Comparison of ENCODE assay signal across 8 mouse cellular contexts in the genomic region with DNA sequence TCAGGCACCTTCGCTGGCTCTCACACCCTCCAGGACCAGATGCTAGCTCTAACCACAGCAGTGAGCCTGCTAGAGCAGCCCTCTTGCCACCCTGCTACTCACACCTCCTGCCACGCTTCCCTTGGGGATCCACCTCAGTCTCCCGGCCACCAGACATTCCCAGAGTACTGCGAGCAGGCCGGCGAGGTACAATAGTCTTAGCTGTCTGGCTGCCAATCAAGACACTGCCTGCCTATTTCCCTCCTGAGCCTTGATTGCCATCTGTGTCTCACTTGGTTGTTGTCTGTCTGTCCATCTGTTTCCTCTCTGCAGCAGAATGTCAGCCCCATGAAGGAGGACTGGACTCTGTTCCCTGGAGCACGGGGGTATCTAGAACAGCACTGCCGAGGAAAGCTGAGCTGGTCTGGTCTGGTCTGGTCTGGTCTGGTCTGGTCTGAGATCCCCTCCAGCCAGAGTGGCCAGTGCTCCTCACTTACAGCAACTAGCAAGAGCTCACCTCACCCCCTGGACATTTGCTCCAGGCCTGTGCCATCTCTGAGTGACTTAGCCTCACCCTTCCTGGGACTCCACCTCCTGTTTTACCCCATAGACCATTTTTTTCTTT. TPM values are rescaled to one million over a fixed set of nuclear protein-coding genes. Genes with fewer than 3 reads are reported as not detected.
DNase-seq lines count a peak whose midpoint lies in the region; ATAC-seq lines count a peak whose summit lies in the region.

No protein-coding gene starts in this region.

- H3K9ac ChIP-seq in kidney, embryonic 14.5 days (ENCODE audit: low read depth, low read length): no peak overlapping the region
- H3K9ac ChIP-seq in midbrain, embryonic 16.5 days (ENCODE audit: low read depth, low read length): 0 out of 2 replicates have a peak overlapping the region, but pooled peaks have one; percentile 10

- peaks cover 5% of the 10 kb centered on the region; the same call in 1 of the 2 replicates for H3K36me3 ChIP-seq in kidney, embryonic 14.5 days (ENCODE audit: control insufficient read depth, insufficient read depth, low read length)
- peaks cover 36% of the 10 kb centered on the region for H3K36me3 ChIP-seq in embryonic facial prominence, embryonic 10.5 days (replicated peaks)
- 0 out of 2 replicates have a peak, but pooled peaks cover 4% of the 10 kb centered on the region for H3K36me3 ChIP-seq in midbrain, embryonic 16.5 days (ENCODE audit: control insufficient read depth, insufficient read depth, low read length)

- H3K4me2 ChIP-seq in kidney, embryonic 14.5 days (replicated peaks; ENCODE audit: low read depth, low read length): no peak overlapping the region
- H3K4me2 ChIP-seq in midbrain, embryonic 16.5 days (ENCODE audit: low read length): no peak overlapping the region

- H3K9me3 ChIP-seq in kidney, embryonic 14.5 days (ENCODE audit: control insufficient read depth, low read length): no peaks in the 10 kb centered on the region
- no peaks in the 10 kb centered on the region for H3K9me3 ChIP-seq in embryonic facial prominence, embryonic 10.5 days
- no peaks in the 10 kb centered on the region for H3K9me3 ChIP-seq in midbrain, embryonic 16.5 days (replicated peaks; ENCODE audit: control insufficient read depth, low read length, poor library complexity, severe bottlenecking)

- WGBS in kidney, embryonic 14.5 days: 74% methylated on average over 8 of the region's 8 CpGs
- 69% methylated on average over 8 of the region's 8 CpGs for WGBS in embryonic facial prominence, embryonic 10.5 days
- WGBS in midbrain, embryonic 16.5 days: 45% methylated on average over 8 of the region's 8 CpGs

- peak; percentile 24 to 43 for DNase-seq in kidney, postnatal 36 days
- DNase-seq in embryonic facial prominence, embryonic 10.5 days (ENCODE audit: low spot score): no peak
- DNase-seq in layer of hippocampus, adult 9-10 months (ENCODE audit: low spot score): peak; percentile 64
- DNase-seq in adrenal gland, postnatal 10 days: no peak
- no peak for DNase-seq in testis, postnatal 10 days (ENCODE audit: low spot score)

- no peak for ATAC-seq in kidney, embryonic 14.5 days (ENCODE audit: low FRiP score, low TSS enrichment)
- no peak for ATAC-seq in midbrain, embryonic 16.5 days
- ATAC-seq in CD4-positive, CD25-positive, alpha-beta regulatory T cell, adult 4 months: no peak

- H3K27ac ChIP-seq in kidney, embryonic 14.5 days (ENCODE audit: low read depth, low read length): no peak overlapping the region
- H3K27ac ChIP-seq in embryonic facial prominence, embryonic 10.5 days (replicated peaks): peak overlapping the region; percentile 70
- H3K27ac ChIP-seq in midbrain, embryonic 16.5 days (ENCODE audit: low read length): peak overlapping the region; percentile 42; the same call in 1 of the 2 replicates

- H3K27me3 ChIP-seq in kidney, embryonic 14.5 days (ENCODE audit: control insufficient read depth, insufficient read depth, low read length): peaks cover 8% of the 10 kb centered on the region; the same call in 1 of the 2 replicates
- no peaks in the 10 kb centered on the region for H3K27me3 ChIP-seq in embryonic facial prominence, embryonic 10.5 days (replicated peaks; ENCODE audit: low read depth, poor library complexity, severe bottlenecking)
- no peaks in the 10 kb centered on the region for H3K27me3 ChIP-seq in midbrain, embryonic 16.5 days (ENCODE audit: control insufficient read depth, insufficient read depth, low read depth, low read length)

- no peak overlapping the region for H3K4me3 ChIP-seq in kidney, embryonic 14.5 days (ENCODE audit: low read length)
- no peak overlapping the region for H3K4me3 ChIP-seq in embryonic facial prominence, embryonic 10.5 days
- no peak overlapping the region for H3K4me3 ChIP-seq in midbrain, embryonic 16.5 days (ENCODE audit: low read depth, low read length)

- 0 out of 2 replicates have a peak, but pooled peaks cover 3% of the 10 kb centered on the region for H3K4me1 ChIP-seq in kidney, embryonic 14.5 days (ENCODE audit: control insufficient read depth, insufficient read depth, low read length)
- H3K4me1 ChIP-seq in embryonic facial prominence, embryonic 10.5 days: peaks cover 23% of the 10 kb centered on the region
- peaks cover 5% of the 10 kb centered on the region for H3K4me1 ChIP-seq in midbrain, embryonic 16.5 days (ENCODE audit: control insufficient read depth, insufficient read depth, low read length)

RNA-seq across cellular contexts. Expression of a gene that starts 38.8 kb away (rescaled TPM):
- 4.5 and 5.5 TPM in 2 replicates for polyA plus RNA-seq in kidney, embryonic 14.5 days (2014; fragmentation: Nextera tagmentation; extraction: Ambion mirVana)
- 24.8 and 28.9 TPM in 2 replicates for polyA plus RNA-seq in embryonic facial prominence, embryonic 10.5 days (2016; fragmentation: Nextera tagmentation; extraction: Ambion mirVana)
- 223 and 226 TPM in 2 replicates for polyA plus RNA-seq in midbrain, embryonic 16.5 days (2015; fragmentation: Nextera tagmentation; extraction: Ambion mirVana)
- 1 to 10 TPM; 1.4 to 2.6 TPM for total RNA-seq in adrenal gland, postnatal 10 days (2021)
- polyA plus RNA-seq in CD4-positive, CD25-positive, alpha-beta regulatory T cell, adult 4 months (2017; shearing (Covaris generic)): not detected

RNA-seq across cellular contexts. Expression of a gene that starts 53.5 kb away (rescaled TPM):
- polyA plus RNA-seq in kidney, embryonic 14.5 days (2014; fragmentation: Nextera tagmentation; extraction: Ambion mirVana): 19.3 and 27.7 TPM in 2 replicates
- polyA plus RNA-seq in embryonic facial prominence, embryonic 10.5 days (2016; fragmentation: Nextera tagmentation; extraction: Ambion mirVana): 29.7 and 30.5 TPM in 2 replicates
- 2.5 and 2.7 TPM in 2 replicates for polyA plus RNA-seq in midbrain, embryonic 16.5 days (2015; fragmentation: Nextera tagmentation; extraction: Ambion mirVana)
- 10 to 100 TPM; 13.8 to 14.3 TPM for total RNA-seq in adrenal gland, postnatal 10 days (2021)
- polyA plus RNA-seq in CD4-positive, CD25-positive, alpha-beta regulatory T cell, adult 4 months (2017; shearing (Covaris generic)): not detected

Comparison
In these comparisons a context has a peak if more than half of its experiments do, and no peak if none do; other contexts are left out.
1. DNase-seq: peak in kidney, postnatal 36 days (2 of 2) and layer of hippocampus, adult 9-10 months (single experiment); none in embryonic facial prominence, embryonic 10.5 days (single experiment), adrenal gland, postnatal 10 days (single experiment) and testis, postnatal 10 days (single experiment).